Mouse (Mus musculus): ENCODE measurements around the gene Clec2i. TPM values are rescaled to one million over a fixed set of nuclear protein-coding genes. Genes with fewer than 3 reads are reported as not detected.

Gene Clec2i
- polyA plus RNA-seq, 1 experiment from 2014 or later: 0.40 TPM

DNA sequence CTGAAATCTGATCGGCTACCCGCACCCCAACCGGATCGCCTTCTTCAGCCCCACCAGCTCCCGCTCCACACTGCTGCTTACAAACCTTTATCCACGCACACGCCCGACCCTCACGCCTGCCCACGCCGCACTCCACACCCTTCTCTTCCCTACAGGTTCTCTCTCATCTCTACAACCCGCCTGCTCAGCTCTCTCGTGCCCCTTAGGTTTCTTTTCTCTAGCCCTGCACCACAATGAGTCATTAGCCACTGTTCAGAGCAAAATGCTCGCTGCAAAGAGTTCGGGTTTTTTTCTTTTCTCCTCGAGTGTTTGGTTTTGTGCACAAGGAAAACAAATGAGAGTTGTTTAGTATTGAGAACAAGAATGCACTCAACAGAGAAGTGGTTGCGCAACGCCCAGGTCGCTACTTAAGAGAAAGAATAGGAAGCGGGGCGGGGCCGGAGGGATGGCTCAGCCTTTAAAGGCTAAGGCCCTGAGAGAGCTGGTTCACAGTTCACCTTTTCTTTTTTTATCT, 43.9 kb upstream of the Clec2i start:
- ATAC-seq: peak; percentile 38

DNA sequence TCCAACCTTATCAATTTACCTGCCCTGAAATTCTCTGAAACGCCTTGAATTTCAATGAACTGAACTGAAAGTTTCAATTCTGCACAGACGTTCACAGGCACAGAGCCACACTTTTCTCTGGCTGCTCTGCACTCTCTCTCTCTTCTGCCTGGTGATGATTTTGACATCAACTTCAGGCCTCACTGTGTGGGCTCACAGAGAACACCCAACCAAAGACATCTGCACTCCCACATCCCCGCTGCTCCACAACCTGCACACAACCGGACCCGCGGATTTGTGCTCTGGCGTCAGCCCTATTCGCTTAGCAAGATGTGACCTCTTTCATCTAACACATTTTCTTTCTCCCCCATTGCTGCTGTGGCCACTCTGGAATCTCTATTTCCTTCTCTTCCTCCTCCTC, 43.3 kb upstream of the Clec2i start:
- Histone ChIP-seq H3K36me3 (ENCODE audit: control insufficient read depth, insufficient read depth, low read length) (no peaks in the 10 kb centered on the region), H3K4me1 (ENCODE audit: control insufficient read depth, insufficient read depth, low read length) (peaks cover 11% of the 10 kb centered on the region), H3K9me3 (ENCODE audit: control insufficient read depth, low read length) (no peaks in the 10 kb centered on the region), H3K4me2 (ENCODE audit: low read depth, low read length) (peak overlapping the region; percentile 79; the same call in 1 of the 2 replicates), H3K27me3 (replicated peaks; ENCODE audit: control insufficient read depth, insufficient read depth, low read length) (no peaks in the 10 kb centered on the region), H3K9ac (ENCODE audit: low read depth, low read length) (peak overlapping the region; percentile 20; the same call in 1 of the 2 replicates), H3K4me3 (ENCODE audit: low read length) (peak overlapping the region; percentile 90), H3K27ac (ENCODE audit: low read length) (peak overlapping the region; percentile 96; the same call in 1 of the 2 replicates)
- 28% methylated on average over 8 of the region's 8 CpGs for WGBS
- ATAC-seq: no peak

More for the DNA sequence above, 43.9 kb upstream of the Clec2i start:
- under 1% methylated on average over 22 of the region's 22 CpGs for WGBS
- Histone ChIP-seq H3K27ac (ENCODE audit: low read length) (peak overlapping the region; percentile 96), H3K27me3 (replicated peaks; ENCODE audit: control insufficient read depth, insufficient read depth, low read length) (no peaks in the 10 kb centered on the region), H3K4me1 (ENCODE audit: control insufficient read depth, insufficient read depth, low read length) (peaks cover 11% of the 10 kb centered on the region), H3K9ac (ENCODE audit: low read depth, low read length) (peak overlapping the region; percentile 82), H3K4me2 (ENCODE audit: low read depth, low read length) (peak overlapping the region; percentile 79), H3K4me3 (ENCODE audit: low read length) (peak overlapping the region; percentile 90), H3K36me3 (ENCODE audit: control insufficient read depth, insufficient read depth, low read length) (no peaks in the 10 kb centered on the region), H3K9me3 (ENCODE audit: control insufficient read depth, low read length) (no peaks in the 10 kb centered on the region)

DNA sequence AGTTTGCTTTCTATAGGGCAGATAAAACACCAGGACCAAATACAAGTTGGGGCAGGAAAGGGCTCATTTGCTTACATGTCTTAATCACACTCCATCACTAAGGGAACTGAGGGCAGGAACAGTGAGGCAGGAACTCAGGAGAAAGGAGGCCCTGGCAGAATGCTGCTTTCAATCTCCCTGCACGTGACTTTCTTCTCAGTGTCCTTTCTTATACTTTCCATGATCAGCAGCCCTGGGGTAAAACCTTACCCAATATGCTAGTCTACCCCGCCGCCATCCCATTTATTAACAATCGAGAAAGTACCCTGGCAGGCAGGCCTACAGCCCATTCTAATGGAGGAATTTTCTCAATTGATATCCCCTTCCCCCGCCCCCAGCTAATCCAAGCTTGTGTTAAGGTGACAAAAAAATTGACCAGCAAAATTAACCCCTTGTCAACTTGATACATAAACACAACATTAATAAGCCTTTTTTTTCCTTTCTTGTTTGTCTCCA, 42.8 kb upstream of the Clec2i start:
- WGBS: 84% methylated on average over 5 of the region's 5 CpGs
- Histone ChIP-seq H3K27me3 (replicated peaks; ENCODE audit: control insufficient read depth, insufficient read depth, low read length) (no peaks in the 10 kb centered on the region), H3K9me3 (ENCODE audit: control insufficient read depth, low read length) (no peaks in the 10 kb centered on the region), H3K4me3 (ENCODE audit: low read length) (no peak overlapping the region), H3K36me3 (ENCODE audit: control insufficient read depth, insufficient read depth, low read length) (no peaks in the 10 kb centered on the region), H3K4me2 (ENCODE audit: low read depth, low read length) (no peak overlapping the region), H3K4me1 (ENCODE audit: control insufficient read depth, insufficient read depth, low read length) (peaks cover 11% of the 10 kb centered on the region), H3K9ac (ENCODE audit: low read depth, low read length) (no peak overlapping the region), H3K27ac (ENCODE audit: low read length) (no peak overlapping the region)
- no peak for ATAC-seq

DNA sequence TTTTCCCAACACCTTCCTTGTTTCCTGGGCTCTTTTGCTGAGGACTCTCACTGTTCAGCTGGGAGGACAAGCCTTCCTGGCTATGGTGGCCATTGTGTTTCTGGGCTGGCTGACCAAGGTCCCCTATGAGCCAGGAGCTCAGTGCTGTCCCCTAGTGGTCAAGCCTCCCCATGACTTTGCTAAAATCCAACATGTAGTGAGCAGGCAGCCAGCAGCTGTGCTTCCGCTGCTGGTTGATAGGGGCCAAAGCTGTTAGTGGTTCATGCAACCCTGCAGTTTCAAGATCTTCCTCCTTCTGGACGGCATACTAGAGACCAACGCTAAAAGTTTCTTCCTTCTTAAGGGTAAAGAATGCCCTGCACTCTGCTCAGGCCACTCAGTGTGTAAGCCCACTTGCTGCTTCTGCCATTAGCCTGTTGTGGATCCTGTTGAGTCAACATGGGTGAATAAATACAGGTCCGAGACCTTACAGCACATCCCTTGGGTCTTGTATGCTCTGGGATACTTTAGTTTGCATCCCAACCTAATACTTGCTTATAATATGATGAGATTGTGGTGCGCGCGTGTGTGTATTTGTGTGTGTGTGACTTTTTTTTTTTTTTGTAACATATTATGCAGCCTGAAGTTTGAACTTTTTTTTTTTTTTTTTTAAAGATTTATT, 41.9 kb upstream of the Clec2i start:
- Histone ChIP-seq H3K27ac (ENCODE audit: low read length) (peak overlapping the region; percentile 1; the same call in 1 of the 2 replicates), H3K9me3 (ENCODE audit: control insufficient read depth, low read length) (no peaks in the 10 kb centered on the region), H3K36me3 (ENCODE audit: control insufficient read depth, insufficient read depth, low read length) (no peaks in the 10 kb centered on the region), H3K4me3 (ENCODE audit: low read length) (no peak overlapping the region), H3K4me2 (ENCODE audit: low read depth, low read length) (no peak overlapping the region), H3K9ac (ENCODE audit: low read depth, low read length) (no peak overlapping the region), H3K4me1 (ENCODE audit: control insufficient read depth, insufficient read depth, low read length) (peaks cover 9% of the 10 kb centered on the region), H3K27me3 (replicated peaks; ENCODE audit: control insufficient read depth, insufficient read depth, low read length) (no peaks in the 10 kb centered on the region)
- 0 out of 2 replicates have a peak, but pooled peaks have one; percentile 3 for ATAC-seq
- 38% methylated on average over 7 of the region's 7 CpGs for WGBS

DNA sequence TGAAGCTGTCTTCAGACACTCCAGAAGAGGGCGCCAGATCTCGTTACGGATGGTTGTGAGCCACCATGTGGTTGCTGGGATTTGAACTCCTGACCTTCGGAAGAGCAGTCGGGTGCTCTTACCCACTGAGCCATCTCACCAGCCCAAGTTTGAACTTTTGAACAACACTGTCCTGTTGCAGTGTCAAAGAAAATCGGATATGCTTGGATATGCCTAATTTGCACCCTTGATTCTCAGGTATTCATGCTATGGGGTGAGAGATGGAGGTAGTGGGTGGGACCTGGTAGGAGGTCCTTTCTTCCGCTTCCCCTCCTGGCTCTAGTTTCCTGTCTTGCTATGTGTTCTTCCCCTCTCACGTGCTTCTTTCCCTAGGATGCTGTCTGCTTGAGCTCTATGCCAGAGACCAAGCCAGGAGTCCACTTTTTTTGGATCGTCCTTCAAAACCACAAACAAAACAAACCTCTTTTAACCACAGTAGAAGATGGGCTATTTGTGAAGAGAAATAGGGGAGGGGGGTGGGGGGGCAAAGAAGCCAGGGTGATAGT, 41.3 kb upstream of the Clec2i start:
- H3K27ac ChIP-seq (ENCODE audit: low read length): no peak overlapping the region
- H3K4me3 ChIP-seq (ENCODE audit: low read length): no peak overlapping the region
- H3K9me3 ChIP-seq (ENCODE audit: control insufficient read depth, low read length): no peaks in the 10 kb centered on the region
- no peak for ATAC-seq
- WGBS: 74% methylated on average over 6 of the region's 9 CpGs
- H3K4me2 ChIP-seq (ENCODE audit: low read depth, low read length): no peak overlapping the region
- no peak overlapping the region for H3K9ac ChIP-seq (ENCODE audit: low read depth, low read length)
- H3K27me3 ChIP-seq (replicated peaks; ENCODE audit: control insufficient read depth, insufficient read depth, low read length): no peaks in the 10 kb centered on the region
- peaks cover 9% of the 10 kb centered on the region for H3K4me1 ChIP-seq (ENCODE audit: control insufficient read depth, insufficient read depth, low read length)
- H3K36me3 ChIP-seq (ENCODE audit: control insufficient read depth, insufficient read depth, low read length): no peaks in the 10 kb centered on the region

DNA sequence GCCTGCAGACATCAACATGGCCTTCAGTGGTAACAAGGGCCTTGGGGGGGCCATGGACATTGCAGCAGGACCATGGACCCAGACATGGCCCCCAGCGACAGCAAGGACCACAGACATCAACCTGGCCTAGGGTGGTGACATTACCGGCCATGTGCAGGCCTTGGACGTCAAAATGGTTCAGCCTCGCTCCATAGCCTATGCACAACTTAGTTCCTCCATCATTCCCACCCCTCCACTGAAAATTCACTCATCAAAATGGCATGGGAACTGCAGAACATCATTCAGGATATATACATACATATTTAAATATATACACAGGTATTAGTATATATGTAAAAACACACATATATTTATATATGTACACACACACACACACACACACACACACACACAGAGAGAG, 40.0 kb upstream of the Clec2i start:
- Histone ChIP-seq H3K4me3 (ENCODE audit: low read length) (no peak overlapping the region), H3K9me3 (ENCODE audit: control insufficient read depth, low read length) (no peaks in the 10 kb centered on the region), H3K9ac (ENCODE audit: low read depth, low read length) (no peak overlapping the region), H3K27me3 (replicated peaks; ENCODE audit: control insufficient read depth, insufficient read depth, low read length) (no peaks in the 10 kb centered on the region), H3K4me1 (ENCODE audit: control insufficient read depth, insufficient read depth, low read length) (peaks cover 4% of the 10 kb centered on the region), H3K27ac (ENCODE audit: low read length) (no peak overlapping the region), H3K36me3 (ENCODE audit: control insufficient read depth, insufficient read depth, low read length) (no peaks in the 10 kb centered on the region), H3K4me2 (ENCODE audit: low read depth, low read length) (no peak overlapping the region)
- 93% methylated on average over 4 of the region's 4 CpGs for WGBS
- ATAC-seq: no peak

DNA sequence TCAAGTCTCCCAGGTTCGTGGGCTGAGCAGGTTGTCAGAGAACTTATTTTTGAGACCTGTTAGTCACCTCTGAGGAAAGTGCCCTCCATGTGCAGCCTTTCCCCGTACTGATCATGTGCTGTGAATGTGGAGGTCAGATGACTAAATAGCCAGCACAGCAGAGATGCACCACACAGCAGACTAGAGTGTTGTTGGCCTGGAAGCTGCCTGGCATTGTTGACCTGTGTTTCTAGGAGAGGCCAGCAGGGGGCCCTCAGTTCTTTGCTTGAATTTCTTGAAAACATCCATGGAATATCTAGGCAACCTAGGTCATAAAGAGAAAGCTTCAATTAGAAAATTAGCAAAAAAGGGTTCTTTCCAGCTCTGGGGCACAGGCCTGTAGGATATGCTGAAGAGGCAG, 37.5 kb upstream of the Clec2i start:
- Histone ChIP-seq H3K9me3 (ENCODE audit: control insufficient read depth, low read length) (no peaks in the 10 kb centered on the region), H3K9ac (ENCODE audit: low read depth, low read length) (no peak overlapping the region), H3K4me2 (ENCODE audit: low read depth, low read length) (no peak overlapping the region), H3K27me3 (replicated peaks; ENCODE audit: control insufficient read depth, insufficient read depth, low read length) (no peaks in the 10 kb centered on the region), H3K27ac (ENCODE audit: low read length) (no peak overlapping the region), H3K36me3 (ENCODE audit: control insufficient read depth, insufficient read depth, low read length) (no peaks in the 10 kb centered on the region), H3K4me1 (ENCODE audit: control insufficient read depth, insufficient read depth, low read length) (no peaks in the 10 kb centered on the region), H3K4me3 (ENCODE audit: low read length) (no peak overlapping the region)
- no peak for ATAC-seq
- WGBS: 61% methylated on average over 2 of the region's 2 CpGs

DNA sequence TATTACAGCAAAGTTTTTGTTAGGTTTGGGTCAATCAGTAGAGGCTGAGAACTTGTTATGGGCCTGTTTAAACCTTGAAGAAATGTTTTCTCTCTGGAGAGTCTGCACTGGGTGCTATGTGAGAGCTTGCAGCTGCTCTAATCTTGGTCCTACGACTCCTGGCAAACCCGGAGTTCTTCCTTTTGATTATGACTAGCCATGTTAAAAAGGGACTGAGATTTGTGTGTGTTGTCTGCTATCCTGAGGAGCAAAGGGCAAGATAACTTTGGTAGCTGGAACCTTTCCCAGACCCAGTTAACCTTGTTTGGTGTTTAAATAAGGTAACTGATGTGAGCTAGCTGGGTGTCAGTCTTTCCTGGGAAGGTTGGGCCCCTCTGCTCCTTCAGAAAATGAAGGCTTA, 36.7 kb upstream of the Clec2i start:
- Histone ChIP-seq H3K27me3 (replicated peaks; ENCODE audit: control insufficient read depth, insufficient read depth, low read length) (no peaks in the 10 kb centered on the region), H3K36me3 (ENCODE audit: control insufficient read depth, insufficient read depth, low read length) (no peaks in the 10 kb centered on the region), H3K4me3 (ENCODE audit: low read length) (no peak overlapping the region), H3K9me3 (ENCODE audit: control insufficient read depth, low read length) (no peaks in the 10 kb centered on the region), H3K4me1 (ENCODE audit: control insufficient read depth, insufficient read depth, low read length) (no peaks in the 10 kb centered on the region), H3K9ac (ENCODE audit: low read depth, low read length) (no peak overlapping the region), H3K27ac (ENCODE audit: low read length) (no peak overlapping the region), H3K4me2 (ENCODE audit: low read depth, low read length) (no peak overlapping the region)
- ATAC-seq: no peak
- 43% methylated on average over 2 of the region's 2 CpGs for WGBS

DNA sequence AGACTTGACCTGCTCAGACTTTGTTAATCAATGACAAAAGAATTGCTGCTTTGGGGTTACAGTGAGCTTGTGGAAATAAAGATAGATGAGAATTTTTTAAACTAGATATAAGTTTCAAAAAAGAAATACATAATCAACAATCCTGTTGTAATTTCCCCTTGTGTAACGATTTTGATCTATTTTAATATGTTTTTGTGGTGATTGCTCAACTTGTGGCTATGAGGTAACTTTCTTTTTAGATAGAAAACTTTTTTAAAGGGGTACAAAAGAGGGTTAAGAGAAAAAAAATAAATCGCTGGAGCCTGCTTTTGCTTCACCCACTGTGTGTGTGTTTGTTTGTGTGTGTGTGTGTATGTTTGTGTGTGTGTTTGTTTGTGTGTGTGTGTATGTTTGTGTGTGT, 36.2 kb upstream of the Clec2i start:
- 85% methylated on average over 2 of the region's 2 CpGs for WGBS
- Histone ChIP-seq H3K27ac (ENCODE audit: low read length) (no peak overlapping the region), H3K36me3 (ENCODE audit: control insufficient read depth, insufficient read depth, low read length) (no peaks in the 10 kb centered on the region), H3K9ac (ENCODE audit: low read depth, low read length) (no peak overlapping the region), H3K4me3 (ENCODE audit: low read length) (no peak overlapping the region), H3K4me2 (ENCODE audit: low read depth, low read length) (no peak overlapping the region), H3K9me3 (ENCODE audit: control insufficient read depth, low read length) (no peaks in the 10 kb centered on the region), H3K27me3 (replicated peaks; ENCODE audit: control insufficient read depth, insufficient read depth, low read length) (no peaks in the 10 kb centered on the region), H3K4me1 (ENCODE audit: control insufficient read depth, insufficient read depth, low read length) (no peaks in the 10 kb centered on the region)
- no peak for ATAC-seq

Data from intestine, embryonic 16.5 days (tissue).